Mouse (Mus musculus): ENCODE data around the gene Klhl5. TPM values are rescaled to one million over a fixed set of nuclear protein-coding genes. Genes with fewer than 3 reads are reported as not detected.

Klhl5 gene
- total RNA-seq, 1 experiment, result 5.0 TPM

DNA sequence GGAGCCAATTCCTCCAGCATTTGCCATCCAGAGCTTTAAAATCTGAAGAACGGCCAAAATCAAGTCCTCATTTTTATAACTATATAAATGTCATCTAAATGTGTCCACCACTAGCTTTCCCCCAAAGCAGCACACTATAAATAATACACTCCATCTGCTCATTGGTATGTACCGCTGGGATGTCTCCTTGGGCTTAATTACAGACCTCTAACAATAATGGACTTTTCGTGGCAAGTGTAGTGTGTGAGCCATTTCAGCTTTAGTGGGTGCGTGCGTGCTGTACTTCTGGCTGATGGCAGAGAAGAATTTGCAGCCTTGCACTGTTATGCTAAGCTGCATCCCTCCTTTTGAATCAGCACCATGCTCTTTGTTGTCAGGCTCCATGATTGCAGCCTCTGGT lies 84.3 kb downstream of the Klhl5 start:
- Histone ChIP-seq H3K4me1 (ENCODE audit: control insufficient read depth in 2 of 2, insufficient read depth in 2 of 2, low read length in 2 of 2, poor library complexity in 1 of 2) (no peaks in the 10 kb centered on the region), H3K36me3 (ENCODE audit: control insufficient read depth, insufficient read depth, low read length, poor library complexity, severe bottlenecking) (no peaks in the 10 kb centered on the region), H3K4me3 (ENCODE audit: insufficient read depth in 1 of 2, low read depth in 1 of 2, low read length in 2 of 2, poor library complexity in 1 of 2, severe bottlenecking in 1 of 2) (no peak overlapping the region), H3K9ac (ENCODE audit: insufficient read depth, low read depth, low read length, poor library complexity, severe bottlenecking) (no peak overlapping the region), H3K9me3 (ENCODE audit: control insufficient read depth, insufficient read depth, low read depth, low read length) (no peaks in the 10 kb centered on the region), H3K27ac (ENCODE audit: insufficient read depth, low read depth, low read length, poor library complexity, severe bottlenecking) (no peak overlapping the region)
- DNase-seq (ENCODE audit: low read depth, low spot score), result no peak
- in situ Hi-C loops (cut with MboI; ENCODE audit: low sequenced_read_pairs in 2 of 2, unreplicated experiment in 2 of 2), result no loop called here
- TF ChIP-seq ZC3H11A (IDR thresholded peaks at IDR 0.05; ENCODE audit: borderline replicate concordance, low read depth, low read length), result no peak
- TF ChIP-seq ZNF384 (IDR thresholded peaks at IDR 0.05; ENCODE audit: low read depth, low read length), result no peak
- no peak for TF ChIP-seq HCFC1 (IDR thresholded peaks at IDR 0.05; ENCODE audit: borderline replicate concordance, insufficient read depth, low read length)
- TF ChIP-seq CHD2 (IDR thresholded peaks at IDR 0.05; ENCODE audit: low read depth, low read length), result no peak
- no peak for TF ChIP-seq MAFK (IDR thresholded peaks at IDR 0.05; ENCODE audit: insufficient read depth, low read depth, low read length)

DNA sequence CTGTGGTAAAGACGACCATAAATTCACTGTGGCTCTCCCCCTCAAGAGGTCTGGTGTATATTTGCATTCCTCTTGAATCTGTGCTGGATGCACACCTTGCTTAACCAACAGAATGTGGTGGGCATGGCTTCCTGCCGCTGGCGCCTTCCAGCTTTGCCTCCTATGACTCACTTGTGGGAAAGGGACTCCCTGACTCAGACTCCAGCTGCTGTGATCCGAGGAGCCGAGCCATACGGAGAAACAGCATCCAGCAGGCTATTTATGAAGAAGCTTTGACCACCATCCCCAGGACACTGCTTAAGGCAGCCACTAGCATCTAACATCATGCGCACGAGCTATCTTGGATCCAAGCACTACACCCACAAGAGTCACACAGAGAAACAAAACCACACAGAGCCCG lies 87.1 kb downstream of the Klhl5 start:
- no peaks in the 10 kb centered on the region for H3K4me1 ChIP-seq (ENCODE audit: control insufficient read depth in 2 of 2, insufficient read depth in 2 of 2, low read length in 2 of 2, poor library complexity in 1 of 2)
- H3K9ac ChIP-seq (ENCODE audit: insufficient read depth, low read depth, low read length, poor library complexity, severe bottlenecking), result no peak overlapping the region
- DNase-seq (ENCODE audit: low read depth, low spot score), result no peak
- TF ChIP-seq MAFK (IDR thresholded peaks at IDR 0.05; ENCODE audit: insufficient read depth, low read depth, low read length) (no peak), CHD2 (IDR thresholded peaks at IDR 0.05; ENCODE audit: low read depth, low read length) (no peak), ZNF384 (IDR thresholded peaks at IDR 0.05; ENCODE audit: low read depth, low read length) (no peak), HCFC1 (IDR thresholded peaks at IDR 0.05; ENCODE audit: borderline replicate concordance, insufficient read depth, low read length) (no peak), ZC3H11A (IDR thresholded peaks at IDR 0.05; ENCODE audit: borderline replicate concordance, low read depth, low read length) (no peak)
- no peak overlapping the region for H3K27ac ChIP-seq (ENCODE audit: insufficient read depth, low read depth, low read length, poor library complexity, severe bottlenecking)
- in situ Hi-C loops (cut with MboI; ENCODE audit: low sequenced_read_pairs in 2 of 2, unreplicated experiment in 2 of 2), result no loop called here
- no peak overlapping the region for H3K4me3 ChIP-seq (ENCODE audit: insufficient read depth in 1 of 2, low read depth in 1 of 2, low read length in 2 of 2, poor library complexity in 1 of 2, severe bottlenecking in 1 of 2)
- H3K9me3 ChIP-seq (ENCODE audit: control insufficient read depth, insufficient read depth, low read depth, low read length), result no peaks in the 10 kb centered on the region
- H3K36me3 ChIP-seq (ENCODE audit: control insufficient read depth, insufficient read depth, low read length, poor library complexity, severe bottlenecking), result no peaks in the 10 kb centered on the region

DNA sequence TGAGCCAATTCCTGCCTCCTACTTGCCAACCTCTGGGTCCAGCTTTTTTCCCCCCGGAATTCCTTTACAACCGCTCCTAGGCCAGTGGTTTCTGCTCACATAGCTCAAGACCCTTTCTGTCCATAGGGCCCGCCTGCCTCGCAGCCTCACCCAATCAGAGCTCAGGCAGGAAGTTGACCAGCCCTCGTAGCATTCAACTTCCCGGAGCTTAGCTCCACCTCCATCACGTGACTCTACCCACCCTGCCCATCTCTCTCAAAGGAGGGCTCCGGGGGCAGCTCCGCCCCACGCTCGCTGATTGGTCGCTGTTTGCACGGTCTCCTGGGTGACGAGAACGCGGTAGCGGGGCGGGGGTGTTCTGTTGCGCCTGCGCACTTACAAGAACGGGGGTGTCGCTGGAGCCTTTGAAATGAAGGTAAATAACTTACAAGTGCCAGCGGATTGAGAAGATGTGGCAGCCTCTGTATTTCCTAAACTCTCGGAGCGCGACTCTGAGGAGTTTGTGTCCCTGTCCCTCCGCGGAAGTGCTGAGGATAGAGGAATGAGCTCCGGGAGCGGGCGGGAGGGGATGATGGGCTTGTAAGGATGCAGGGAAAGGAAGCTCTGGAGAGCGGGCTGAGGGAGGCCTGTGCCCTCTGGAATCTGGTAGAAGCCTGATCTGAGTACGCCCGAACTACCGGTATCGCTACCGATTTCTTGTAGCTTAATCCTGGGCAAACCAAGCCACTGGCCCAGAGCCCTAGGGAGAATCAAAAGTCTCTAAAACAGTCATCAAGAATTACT lies 92.2 kb downstream of the Klhl5 start, which contains the start of gene Wdr19:
Gene Wdr19 (plus strand): TSS at position 351 of the 783 bp plus-strand sequence.
- Histone ChIP-seq H3K4me1 (ENCODE audit: control insufficient read depth in 2 of 2, insufficient read depth in 2 of 2, low read length in 2 of 2, poor library complexity in 1 of 2) (peaks cover 3 to 4% of the 10 kb centered on the region in 2 experiments; a peak in 2 of 4 replicates), H3K4me3 (ENCODE audit: insufficient read depth in 1 of 2, low read depth in 1 of 2, low read length in 2 of 2, poor library complexity in 1 of 2, severe bottlenecking in 1 of 2) (peak within 1 kb of the TSS; percentile 72 to 79), H3K27ac (ENCODE audit: insufficient read depth, low read depth, low read length, poor library complexity, severe bottlenecking) (no peak within 1 kb of the TSS), H3K36me3 (ENCODE audit: control insufficient read depth, insufficient read depth, low read length, poor library complexity, severe bottlenecking) (no peaks in the 10 kb centered on the region), H3K9me3 (ENCODE audit: control insufficient read depth, insufficient read depth, low read depth, low read length) (no peaks in the 10 kb centered on the region), H3K9ac (ENCODE audit: insufficient read depth, low read depth, low read length, poor library complexity, severe bottlenecking) (peak within 1 kb of the TSS; percentile 68)
- TF ChIP-seq CHD2 (IDR thresholded peaks at IDR 0.05; ENCODE audit: low read depth, low read length), result no peak
- no peak for TF ChIP-seq ZNF384 (IDR thresholded peaks at IDR 0.05; ENCODE audit: low read depth, low read length)
- TF ChIP-seq ZC3H11A (IDR thresholded peaks at IDR 0.05; ENCODE audit: borderline replicate concordance, low read depth, low read length), result no peak
- TF ChIP-seq MAFK (IDR thresholded peaks at IDR 0.05; ENCODE audit: insufficient read depth, low read depth, low read length), result no peak
- no peak for TF ChIP-seq HCFC1 (IDR thresholded peaks at IDR 0.05; ENCODE audit: borderline replicate concordance, insufficient read depth, low read length)
- in situ Hi-C loops (cut with MboI; ENCODE audit: low sequenced_read_pairs in 2 of 2, unreplicated experiment in 2 of 2), result no loop called here
- DNase-seq (ENCODE audit: low read depth, low spot score), result peak; percentile 99

DNA sequence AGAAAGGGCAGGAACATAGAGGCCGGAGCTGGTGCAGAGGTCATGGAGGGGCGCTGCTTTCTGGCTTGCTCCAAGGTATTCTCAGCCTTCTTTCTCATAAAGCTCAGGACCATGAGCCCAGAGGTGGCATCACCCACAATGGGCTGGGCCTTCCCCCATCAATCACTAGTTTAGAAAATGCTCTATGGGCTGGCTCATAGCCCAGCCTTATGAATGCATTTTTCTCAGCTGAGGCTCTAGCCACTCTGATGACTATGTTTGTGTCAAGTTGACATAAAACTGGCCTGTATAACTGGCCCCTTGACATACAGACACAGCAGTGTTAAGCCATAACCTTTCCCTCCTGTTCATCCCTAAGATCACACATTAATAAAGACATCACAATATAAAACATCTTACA lies 97.4 kb downstream of the Klhl5 start:
- no peak overlapping the region for H3K4me3 ChIP-seq (ENCODE audit: insufficient read depth in 1 of 2, low read depth in 1 of 2, low read length in 2 of 2, poor library complexity in 1 of 2, severe bottlenecking in 1 of 2)
- no peaks in the 10 kb centered on the region for H3K9me3 ChIP-seq (ENCODE audit: control insufficient read depth, insufficient read depth, low read depth, low read length)
- H3K9ac ChIP-seq (ENCODE audit: insufficient read depth, low read depth, low read length, poor library complexity, severe bottlenecking), result no peak overlapping the region
- peaks cover 3 to 4% of the 10 kb centered on the region in 2 experiments; a peak in 2 of 4 replicates for H3K4me1 ChIP-seq (ENCODE audit: control insufficient read depth in 2 of 2, insufficient read depth in 2 of 2, low read length in 2 of 2, poor library complexity in 1 of 2)
- no peak for TF ChIP-seq MAFK (IDR thresholded peaks at IDR 0.05; ENCODE audit: insufficient read depth, low read depth, low read length)
- no peak for TF ChIP-seq HCFC1 (IDR thresholded peaks at IDR 0.05; ENCODE audit: borderline replicate concordance, insufficient read depth, low read length)
- no peak for TF ChIP-seq CHD2 (IDR thresholded peaks at IDR 0.05; ENCODE audit: low read depth, low read length)
- no peak for TF ChIP-seq ZC3H11A (IDR thresholded peaks at IDR 0.05; ENCODE audit: borderline replicate concordance, low read depth, low read length)
- TF ChIP-seq ZNF384 (IDR thresholded peaks at IDR 0.05; ENCODE audit: low read depth, low read length), result no peak
- in situ Hi-C loops (cut with MboI; ENCODE audit: low sequenced_read_pairs in 2 of 2, unreplicated experiment in 2 of 2), result no loop called here
- H3K36me3 ChIP-seq (ENCODE audit: control insufficient read depth, insufficient read depth, low read length, poor library complexity, severe bottlenecking), result no peaks in the 10 kb centered on the region
- H3K27ac ChIP-seq (ENCODE audit: insufficient read depth, low read depth, low read length, poor library complexity, severe bottlenecking), result no peak overlapping the region
- DNase-seq (ENCODE audit: low read depth, low spot score), result no peak

Data from ES-E14 (cell line).